20 mouse cellular contexts compared by ENCODE assay signal in genomic region chr17:56656171-56656570, GRCm38 (mm10).
"Had no signal": no experiment of that assay in that cellular context is flagged by ENCODE, and none has a peak within 500 bp of the region (broad histone marks: within the 10 kb centered on the region; RNA-seq: fewer than 3 reads in every experiment).

No protein-coding gene starts in this region.

- H3K9ac ChIP-seq: liver, embryonic 13.5 days; midbrain, embryonic 15.5 days; neural tube, embryonic 12.5 days; neural tube, embryonic 15.5 days had no signal

- H3K27ac ChIP-seq: kidney, postnatal 0 days; layer of hippocampus, adult 2 months; left cerebral cortex, adult 2 months; liver, embryonic 13.5 days; midbrain, embryonic 10.5 days; midbrain, embryonic 15.5 days; neural tube, embryonic 12.5 days; neural tube, embryonic 15.5 days; stomach, postnatal 0 days had no signal

- H3K4me2 ChIP-seq: liver, embryonic 13.5 days; midbrain, embryonic 15.5 days; neural tube, embryonic 12.5 days; neural tube, embryonic 15.5 days had no signal

- H3K36me3 ChIP-seq: liver, embryonic 13.5 days; midbrain, embryonic 10.5 days; midbrain, embryonic 15.5 days; neural tube, embryonic 12.5 days; neural tube, embryonic 15.5 days had no signal

- H3K4me1 ChIP-seq: midbrain, embryonic 15.5 days; neural tube, embryonic 12.5 days; neural tube, embryonic 15.5 days had no signal

- H3K27me3 ChIP-seq: midbrain, embryonic 15.5 days; neural tube, embryonic 12.5 days; neural tube, embryonic 15.5 days had no signal

- DNase-seq: kidney, adult 2 months; kidney, postnatal 25 days; layer of hippocampus, adult 9-11 months; layer of hippocampus, postnatal 36 days; liver, embryonic 13.5 days; lung, adult 2 months; right cerebral cortex, postnatal 4 days; thymus, adult 2 months; thymus, postnatal 14 days had no signal

- ATAC-seq: intestine, postnatal 0 days; lung, postnatal 0 days; midbrain, embryonic 15.5 days had no signal

- H3K4me3 ChIP-seq: layer of hippocampus, adult 2 months; left cerebral cortex, adult 2 months; liver, embryonic 13.5 days; megakaryocyte, embryonic 14.5 days; midbrain, embryonic 10.5 days; midbrain, embryonic 15.5 days; neural tube, embryonic 12.5 days; neural tube, embryonic 15.5 days had no signal

- H3K9me3 ChIP-seq: liver, embryonic 13.5 days; megakaryocyte, embryonic 14.5 days; midbrain, embryonic 10.5 days; midbrain, embryonic 15.5 days; neural tube, embryonic 12.5 days; neural tube, embryonic 15.5 days had no signal
